Mouse (Mus musculus) embryonic facial prominence, embryonic 15.5 days (tissue): ENCODE results near the gene Zkscan4. TPM values are rescaled to one million over a fixed set of nuclear protein-coding genes. Genes with fewer than 3 reads are reported as not detected.
"Not testable (repeated sequence)": the region's sequence is repeated elsewhere in the genome, so short reads cannot be mapped to it uniquely, and the experiment has no call there.

Source experiments
- ATAC-seq: fragments of 200-750 bp; cut with Nextera tagmentation; 2 replicates; pipeline ENCODE4 v1.8.0; 2017; ENCODE audit warnings: low read depth, moderate TSS enrichment; ENCODE audit not compliant: insufficient number of reproducible peaks, low FRiP score, low TSS enrichment
- H3K27ac ChIP-seq: fragments of 300-500 bp; sonication (generic); replicated peaks from 2 replicates; pipeline ENCODE4 v1.5.1; 2015; ENCODE audit warnings: mild to moderate bottlenecking, inconsistent platforms
- H3K27me3 ChIP-seq: fragments of 300-500 bp; sonication (generic); 2 replicates; pipeline ENCODE4 v1.6.1; 2015; ENCODE audit warnings: inconsistent platforms
- H3K36me3 ChIP-seq: fragments of 300-500 bp; sonication (generic); 2 replicates; pipeline ENCODE4 v1.6.1; 2015; ENCODE audit warnings: mild to moderate bottlenecking, inconsistent platforms
- H3K4me1 ChIP-seq: fragments of 300-500 bp; sonication (generic); 2 replicates; pipeline ENCODE4 v1.6.1; 2015; ENCODE audit warnings: inconsistent platforms
- H3K4me2 ChIP-seq: fragments of 300-500 bp; sonication (generic); replicated peaks from 2 replicates; pipeline ENCODE4 v1.6.1; 2015; ENCODE audit warnings: mild to moderate bottlenecking, inconsistent platforms
- H3K4me3 ChIP-seq: fragments of 300-500 bp; sonication (generic); replicated peaks from 2 replicates; pipeline ENCODE4 v1.5.1; 2015; ENCODE audit warnings: mild to moderate bottlenecking, inconsistent platforms
- H3K9ac ChIP-seq: fragments of 300-500 bp; sonication (generic); 2 replicates; pipeline ENCODE4 v1.6.1; 2015; ENCODE audit warnings: inconsistent platforms
- H3K9me3 ChIP-seq: fragments of 300-500 bp; sonication (generic); replicated peaks from 2 replicates; pipeline ENCODE4 v1.6.1; 2016; ENCODE audit warnings: inconsistent platforms
- WGBS: fragments of 180-500 bp; shearing (Covaris S2); methylation state at CpG from one replicate; pipeline ENCODE4 v1.1.7; 2015; 5-methylcytosine and 5-hydroxymethylcytosine counted together
- polyA plus RNA-seq: library from polyadenylated mRNA; unstranded; fragments of >200 nt; fragmentation: Nextera tagmentation; extraction: Ambion mirVana; gene quantifications from 2 replicates; pipeline ENCODE4 v1.2.1, GENCODE M21; 2015

Zkscan4 gene
- polyA plus RNA-seq, 1 experiment from 2014 or later, result 3.7 TPM

- 43% methylated on average over 9 of the region's 9 CpGs for WGBS
- H3K4me2 ChIP-seq, H3K4me1 ChIP-seq, ATAC-seq, H3K27me3 ChIP-seq, H3K9me3 ChIP-seq, H3K27ac ChIP-seq, H3K4me3 ChIP-seq, H3K9ac ChIP-seq, H3K36me3 ChIP-seq: not testable (repeated sequence)
Measured at GRCm38 (mm10) chr13:21462516-21462915, 16.2 kb upstream of the Zkscan4 start.

- 85% methylated on average over 10 of the region's 10 CpGs for whole genome bisulfite sequencing
- Histone ChIP-seq H3K27ac (no peak overlapping the region), H3K4me2 (no peak overlapping the region), H3K4me1 (0 out of 2 replicates have a peak, but pooled peaks cover 4% of the 10 kb centered on the region), H3K9me3 (no peaks in the 10 kb centered on the region), H3K27me3 (no peaks in the 10 kb centered on the region; the same call in 1 of the 2 replicates), H3K36me3 (no peaks in the 10 kb centered on the region), H3K4me3 (no peak overlapping the region), H3K9ac (no peak overlapping the region)
- no peak for ATAC-seq
Measured at GRCm38 (mm10) chr13:21467336-21467735, 11.4 kb upstream of the Zkscan4 start.

GRCm38 (mm10) chr13:21468061-21469019 lies 10.4 kb upstream of the Zkscan4 start, which contains the start of gene Nkapl:
Gene Nkapl, minus strand, starts transcription at chr13:21468509.
- H3K9me3 ChIP-seq, result no peaks in the 10 kb centered on the region
- H3K4me2 ChIP-seq, result peak within 1 kb of the TSS; percentile 88
- WGBS, result under 1% methylated on average over 54 of the region's 54 CpGs
- 0 out of 2 replicates have a peak, but pooled peaks cover 4% of the 10 kb centered on the region for H3K4me1 ChIP-seq
- H3K36me3 ChIP-seq, result no peaks in the 10 kb centered on the region
- peak within 1 kb of the TSS; percentile 63 for H3K4me3 ChIP-seq
- H3K27me3 ChIP-seq, result no peaks in the 10 kb centered on the region; the same call in 1 of the 2 replicates
- H3K9ac ChIP-seq, result peak within 1 kb of the TSS; percentile 45
- H3K27ac ChIP-seq, result no peak within 1 kb of the TSS
- ATAC-seq, result peak; percentile 95

GRCm38 (mm10) chr13:21469097-21469496 lies 9.6 kb upstream of the Zkscan4 start:
- peak overlapping the region; percentile 88 for H3K4me2 ChIP-seq
- no peak for ATAC-seq
- H3K27ac ChIP-seq, result no peak overlapping the region
- WGBS, result 24% methylated on average over 9 of the region's 9 CpGs
- H3K36me3 ChIP-seq, result no peaks in the 10 kb centered on the region
- no peak overlapping the region for H3K9ac ChIP-seq
- H3K4me1 ChIP-seq, result 0 out of 2 replicates have a peak, but pooled peaks cover 4% of the 10 kb centered on the region
- H3K9me3 ChIP-seq, result no peaks in the 10 kb centered on the region
- H3K4me3 ChIP-seq, result peak overlapping the region; percentile 63
- no peaks in the 10 kb centered on the region; the same call in 1 of the 2 replicates for H3K27me3 ChIP-seq

GRCm38 (mm10) chr13:21472427-21472826 lies 6.3 kb upstream of the Zkscan4 start:
- Histone ChIP-seq H3K4me2 (no peak overlapping the region), H3K4me3 (no peak overlapping the region), H3K9ac (no peak overlapping the region), H3K9me3 (no peaks in the 10 kb centered on the region), H3K27ac (no peak overlapping the region), H3K36me3 (no peaks in the 10 kb centered on the region), H3K4me1 (0 out of 2 replicates have a peak, but pooled peaks cover 4% of the 10 kb centered on the region), H3K27me3 (no peaks in the 10 kb centered on the region; the same call in 1 of the 2 replicates)
- whole genome bisulfite sequencing, result 26% methylated on average over 4 of the region's 4 CpGs
- no peak for ATAC-seq

- Histone ChIP-seq H3K9me3 (0 out of 2 replicates have a peak, but pooled peaks cover 4% of the 10 kb centered on the region), H3K27me3 (no peaks in the 10 kb centered on the region), H3K4me3 (no peak overlapping the region), H3K36me3 (peaks cover 10% of the 10 kb centered on the region; the same call in 1 of the 2 replicates), H3K27ac (no peak overlapping the region), H3K4me1 (no peaks in the 10 kb centered on the region), H3K9ac (no peak overlapping the region), H3K4me2 (no peak overlapping the region)
- WGBS, result 90% methylated on average over 1 of the region's 1 CpGs
- ATAC-seq, result no peak
Measured at GRCm38 (mm10) chr13:21486881-21487280, 8.2 kb downstream of the Zkscan4 start.

- H3K4me3 ChIP-seq, result no peak overlapping the region
- H3K4me2 ChIP-seq, result no peak overlapping the region
- H3K36me3 ChIP-seq, result no peaks in the 10 kb centered on the region
- no peaks in the 10 kb centered on the region for H3K9me3 ChIP-seq
- 85% methylated on average over 5 of the region's 5 CpGs for WGBS
- H3K27me3 ChIP-seq, result no peaks in the 10 kb centered on the region
- no peak overlapping the region for H3K27ac ChIP-seq
- H3K9ac ChIP-seq, result no peak overlapping the region
- H3K4me1 ChIP-seq, result no peaks in the 10 kb centered on the region
- ATAC-seq, result no peak
Measured at GRCm38 (mm10) chr13:21492847-21493246, 14.1 kb downstream of the Zkscan4 start.

GRCm38 (mm10) chr13:21495080-21495479 lies 16.4 kb downstream of the Zkscan4 start, which contains the start of gene AK157302:
Gene AK157302, plus strand, starts transcription at chr13:21495223.
- H3K36me3 ChIP-seq, result no peaks in the 10 kb centered on the region
- no peak within 1 kb of the TSS for H3K9ac ChIP-seq
- 90% methylated on average over 21 of the region's 21 CpGs for WGBS
- no peak within 1 kb of the TSS for H3K4me3 ChIP-seq
- no peaks in the 10 kb centered on the region for H3K4me1 ChIP-seq
- no peak for ATAC-seq
- no peak within 1 kb of the TSS for H3K27ac ChIP-seq
- H3K9me3 ChIP-seq, result no peaks in the 10 kb centered on the region
- no peak within 1 kb of the TSS for H3K4me2 ChIP-seq
- no peaks in the 10 kb centered on the region for H3K27me3 ChIP-seq

- H3K4me1 ChIP-seq, H3K4me3 ChIP-seq, H3K4me2 ChIP-seq, H3K27ac ChIP-seq, H3K36me3 ChIP-seq, H3K9ac ChIP-seq, ATAC-seq, H3K27me3 ChIP-seq, H3K9me3 ChIP-seq: not testable (repeated sequence)
- WGBS, result 89% methylated on average over 17 of the region's 17 CpGs
Measured at GRCm38 (mm10) chr13:21501182-21501581, 22.5 kb downstream of the Zkscan4 start, which contains the start of gene Gm11273. Gene Gm11273, minus strand, starts transcription at chr13:21501418.

- no peaks in the 10 kb centered on the region for H3K9me3 ChIP-seq
- H3K4me3 ChIP-seq, result no peak overlapping the region
- H3K27ac ChIP-seq, result no peak overlapping the region
- H3K36me3 ChIP-seq, result no peaks in the 10 kb centered on the region
- no peaks in the 10 kb centered on the region for H3K4me1 ChIP-seq
- whole genome bisulfite sequencing, result 88% methylated on average over 5 of the region's 5 CpGs
- no peak for ATAC-seq
- H3K9ac ChIP-seq, result no peak overlapping the region
- no peaks in the 10 kb centered on the region for H3K27me3 ChIP-seq
- no peak overlapping the region for H3K4me2 ChIP-seq
Measured at GRCm38 (mm10) chr13:21502296-21502695, 23.6 kb downstream of the Zkscan4 start.

GRCm38 (mm10) chr13:21506221-21506649 lies 27.5 kb downstream of the Zkscan4 start:
- H3K4me1 ChIP-seq, result no peaks in the 10 kb centered on the region
- H3K9me3 ChIP-seq, result no peaks in the 10 kb centered on the region
- peak overlapping the region; percentile 63 for H3K4me3 ChIP-seq
- peak overlapping the region; percentile 91 for H3K27ac ChIP-seq
- H3K4me2 ChIP-seq, result peak overlapping the region; percentile 56
- H3K36me3 ChIP-seq, result no peaks in the 10 kb centered on the region
- ATAC-seq, result peak; percentile 99
- H3K9ac ChIP-seq, result peak overlapping the region; percentile 33; the same call in 1 of the 2 replicates
- under 1% methylated on average over 21 of the region's 21 CpGs for WGBS
- no peaks in the 10 kb centered on the region for H3K27me3 ChIP-seq
